28 mouse cellular contexts compared by ENCODE assay signal in the genomic region with DNA sequence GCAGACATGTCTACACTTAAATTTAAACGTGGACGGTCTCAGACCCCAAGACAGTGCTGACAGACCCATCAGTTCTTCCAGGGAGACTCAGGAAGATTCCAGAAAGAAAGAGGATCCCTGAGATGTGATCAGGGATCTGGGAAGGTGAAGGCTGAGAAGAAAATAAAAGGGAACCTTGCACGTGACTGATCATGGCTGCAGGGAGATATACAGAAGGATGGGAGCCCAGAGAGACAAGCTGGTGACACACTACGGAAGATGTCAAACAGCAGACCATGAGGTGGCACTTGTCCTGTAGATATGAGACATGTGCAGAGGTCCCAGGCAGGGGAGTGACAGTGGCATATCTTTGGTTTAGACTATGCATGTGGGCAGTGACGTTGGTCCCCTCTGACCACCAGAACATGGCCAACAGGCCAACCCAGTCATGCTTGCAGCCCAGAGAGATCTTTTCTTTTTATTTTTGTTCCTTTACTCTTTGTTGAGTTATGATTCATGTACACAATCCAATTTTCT.
DNase-seq lines count a peak whose midpoint lies in the region; ATAC-seq and TF ChIP-seq lines count a peak whose summit lies in the region.
"Had no signal": no experiment of that assay in that cellular context is flagged by ENCODE, and none has a peak within 500 bp of the region (broad histone marks: within the 10 kb centered on the region; RNA-seq: fewer than 3 reads in every experiment).

No protein-coding gene starts in this region.

- H3K27ac ChIP-seq in hindbrain, embryonic 10.5 days: 0 out of 2 replicates have a peak overlapping the region, but pooled peaks have one; percentile 47
- no peak overlapping the region for H3K27ac ChIP-seq in hindbrain, embryonic 11.5 days (ENCODE audit: low read depth, low read length)
- peak overlapping the region; percentile 60 for H3K27ac ChIP-seq in spleen, adult 2 months (ENCODE audit: insufficient read depth, low read length)
- H3K27ac ChIP-seq in MEL (ENCODE audit: control insufficient read depth, low read depth, low read length): peak overlapping the region; percentile 79
- H3K27ac ChIP-seq: forebrain, embryonic 13.5 days; heart, embryonic 15.5 days; hindbrain, embryonic 13.5 days; intestine, embryonic 15.5 days had no signal

- no peak overlapping the region for H3K9ac ChIP-seq in hindbrain, embryonic 11.5 days (ENCODE audit: low read depth, low read length)
- peak overlapping the region; percentile 67 for H3K9ac ChIP-seq in MEL (ENCODE audit: control insufficient read depth, low read depth, low read length, poor library complexity, severe bottlenecking)
- H3K9ac ChIP-seq: forebrain, embryonic 13.5 days; heart, embryonic 12.5 days; heart, embryonic 15.5 days; hindbrain, embryonic 13.5 days; intestine, embryonic 15.5 days had no signal

- DNase-seq in hindbrain, embryonic 10.5 days (ENCODE audit: low spot score): no peak
- no peak for DNase-seq in hindbrain, embryonic 11.5 days (ENCODE audit: low spot score)
- DNase-seq in spleen, adult 2 months (ENCODE audit: low read depth in 1 of 2, low spot score in 2 of 2): no peak
- DNase-seq in spleen, postnatal 4 days (ENCODE audit: low spot score in 2 of 2): no peak
- peak; percentile 51 for DNase-seq in MEL (ENCODE audit: low read depth, low spot score)
- DNase-seq in right cerebral cortex, postnatal 36 days (ENCODE audit: low spot score in 2 of 2): no peak
- no peak for DNase-seq in urinary bladder, adult 18-20 months (ENCODE audit: low spot score in 2 of 2)
- DNase-seq: adrenal gland, postnatal 10 days; adrenal gland, postnatal 36 days; cerebellum, adult 11 months; cerebellum, adult 2 months; cerebellum, adult 9-11 months; cerebellum, postnatal 36 days; embryo, embryonic 11 days; gastrocnemius, postnatal 10 days; gastrocnemius, postnatal 36 days; heart, postnatal 10 days; heart, postnatal 36 days had no signal

- TF ChIP-seq CTCF in spleen, adult 2 months (IDR thresholded peaks at IDR 0.05; ENCODE audit: extremely low read depth, insufficient read depth, insufficient read length, insufficient replicate concordance): no peak
- TF ChIP-seq CTCF in MEL (IDR thresholded peaks at IDR 0.05 in 2 of 3, conservative IDR thresholded peaks at IDR 0.05 in 1 of 3; ENCODE audit: control insufficient read depth in 1 of 3, insufficient read depth in 1 of 3, low read depth in 2 of 3, low read length in 3 of 3, poor library complexity in 1 of 3, severe bottlenecking in 1 of 3): no peak

- no peaks in the 10 kb centered on the region; the same call in 1 of the 2 replicates for H3K79me2 ChIP-seq in MEL (ENCODE audit: control insufficient read depth, insufficient read depth, low read length, poor library complexity)

- WGBS in hindbrain, embryonic 10.5 days: 91% methylated on average over 5 of the region's 5 CpGs
- 87% methylated on average over 5 of the region's 5 CpGs for WGBS in hindbrain, embryonic 11.5 days
- 46% methylated on average over 5 of the region's 5 CpGs for WGBS in spleen, adult 2 months

- no peaks in the 10 kb centered on the region for H3K36me3 ChIP-seq in hindbrain, embryonic 10.5 days
- no peaks in the 10 kb centered on the region for H3K36me3 ChIP-seq in hindbrain, embryonic 11.5 days (ENCODE audit: control insufficient read depth, insufficient read depth, low read length)
- H3K36me3 ChIP-seq in spleen, adult 2 months (ENCODE audit: control insufficient read depth, insufficient read depth, low read length): no peaks in the 10 kb centered on the region
- H3K36me3 ChIP-seq in MEL (ENCODE audit: control insufficient read depth in 1 of 2, insufficient read depth in 2 of 2, low read length in 2 of 2): peaks cover 0 to 34% of the 10 kb centered on the region in 2 experiments; a peak in 2 of 4 replicates
- H3K36me3 ChIP-seq: forebrain, embryonic 10.5 days; heart, embryonic 12.5 days; heart, embryonic 15.5 days; hindbrain, embryonic 13.5 days; intestine, embryonic 15.5 days had no signal

- no peak for TF ChIP-seq POLR2A in spleen, adult 2 months (IDR thresholded peaks at IDR 0.05; ENCODE audit: low read depth, low read length)
- no peak for TF ChIP-seq POLR2A in MEL (IDR thresholded peaks at IDR 0.05; ENCODE audit: control insufficient read depth in 1 of 2, insufficient read depth in 1 of 2, low read depth in 1 of 2, low read length in 2 of 2, poor library complexity in 1 of 2)

- TF ChIP-seq EP300 in MEL (IDR thresholded peaks at IDR 0.05; ENCODE audit: low read depth in 1 of 2, low read length in 2 of 2): 0 out of 4 replicates have a peak, but pooled peaks of 1 of the 2 experiments have one; percentile 21

- 0 out of 2 replicates have a peak, but pooled peaks cover 5% of the 10 kb centered on the region for H3K27me3 ChIP-seq in hindbrain, embryonic 10.5 days (ENCODE audit: insufficient read depth, poor library complexity, severe bottlenecking)
- H3K27me3 ChIP-seq in hindbrain, embryonic 11.5 days (ENCODE audit: control insufficient read depth, insufficient read depth, low read length): no peaks in the 10 kb centered on the region
- no peaks in the 10 kb centered on the region for H3K27me3 ChIP-seq in spleen, adult 2 months (ENCODE audit: control insufficient read depth, insufficient read depth, low read length)
- H3K27me3 ChIP-seq in MEL (ENCODE audit: control insufficient read depth in 1 of 2, insufficient read depth in 2 of 2, low read length in 2 of 2): no peaks in the 10 kb centered on the region
- H3K27me3 ChIP-seq: intestine, embryonic 15.5 days; Patski had no signal

- no peak for TF ChIP-seq RAD21 in MEL (IDR thresholded peaks at IDR 0.05; ENCODE audit: low read depth, low read length)

- no peak overlapping the region for H3K4me3 ChIP-seq in hindbrain, embryonic 10.5 days
- H3K4me3 ChIP-seq in hindbrain, embryonic 11.5 days (ENCODE audit: low read depth, low read length): no peak overlapping the region
- no peak overlapping the region for H3K4me3 ChIP-seq in spleen, adult 2 months (ENCODE audit: extremely low read depth, insufficient read depth, insufficient read length)
- H3K4me3 ChIP-seq in MEL (ENCODE audit: control insufficient read depth in 1 of 2, insufficient read depth in 1 of 2, low read depth in 2 of 2, low read length in 2 of 2): peak overlapping the region; percentile 3 to 21; a peak in 2 of 4 replicates
- H3K4me3 ChIP-seq: forebrain, embryonic 10.5 days; forebrain, embryonic 13.5 days; heart, embryonic 12.5 days; heart, embryonic 15.5 days; hindbrain, embryonic 13.5 days; intestine, embryonic 15.5 days had no signal

- no peak for ATAC-seq in hindbrain, embryonic 11.5 days (ENCODE audit: low FRiP score)
- ATAC-seq in megakaryocyte progenitor cell, adult 5-6 weeks (replicated peaks; ENCODE audit: poor library complexity): 0 out of 2 replicates have a peak, but pooled peaks have one; percentile 11
- ATAC-seq: forebrain, embryonic 13.5 days; forebrain, embryonic 16.5 days; hindbrain, embryonic 16.5 days; intestine, embryonic 15.5 days; Patski had no signal

- H3K4me2 ChIP-seq in hindbrain, embryonic 11.5 days (replicated peaks; ENCODE audit: low read depth, low read length): no peak overlapping the region
- H3K4me2 ChIP-seq: forebrain, embryonic 13.5 days; heart, embryonic 12.5 days; heart, embryonic 15.5 days; hindbrain, embryonic 13.5 days; intestine, embryonic 15.5 days had no signal

- H3K9me3 ChIP-seq in hindbrain, embryonic 10.5 days: no peaks in the 10 kb centered on the region
- no peaks in the 10 kb centered on the region for H3K9me3 ChIP-seq in hindbrain, embryonic 11.5 days (ENCODE audit: control insufficient read depth, low read length)
- no peaks in the 10 kb centered on the region for H3K9me3 ChIP-seq in MEL (replicated peaks; ENCODE audit: insufficient read depth, low read length)
- H3K9me3 ChIP-seq: forebrain, embryonic 10.5 days; forebrain, embryonic 13.5 days; heart, embryonic 12.5 days; heart, embryonic 15.5 days; hindbrain, embryonic 13.5 days; intestine, embryonic 15.5 days had no signal

- peaks cover 36% of the 10 kb centered on the region for H3K4me1 ChIP-seq in hindbrain, embryonic 10.5 days (replicated peaks)
- H3K4me1 ChIP-seq in hindbrain, embryonic 11.5 days (replicated peaks; ENCODE audit: control insufficient read depth, insufficient read depth, low read length): no peaks in the 10 kb centered on the region
- H3K4me1 ChIP-seq in spleen, adult 2 months (ENCODE audit: control insufficient read depth, insufficient read depth, insufficient read length): peaks cover 46% of the 10 kb centered on the region
- H3K4me1 ChIP-seq in MEL (ENCODE audit: control insufficient read depth in 1 of 2, insufficient read depth in 2 of 2, low read length in 2 of 2): peaks cover 18 to 46% of the 10 kb centered on the region in 2 experiments

TF ChIP-seq in MEL, 35 proteins besides CTCF, POLR2A, EP300 and RAD21 (continues in another document):
- peak; percentile 32; the same call in 1 of the 2 replicates for TF ChIP-seq TAL1 (IDR thresholded peaks at IDR 0.05; ENCODE audit: low read length)
- TF ChIP-seq JUND (IDR thresholded peaks at IDR 0.05; ENCODE audit: low read depth, low read length): no peak
- 0 out of 2 replicates have a peak, but pooled peaks have one; percentile 4 for TF ChIP-seq TBP (IDR thresholded peaks at IDR 0.05; ENCODE audit: low read depth, low read length)
- TF ChIP-seq MAZ (IDR thresholded peaks at IDR 0.05; ENCODE audit: low read depth, low read length): no peak
- peak; percentile 67 for TF ChIP-seq MAX (IDR thresholded peaks at IDR 0.05; ENCODE audit: low read length)
- 0 out of 2 replicates have a peak, but pooled peaks have one; percentile 17 for TF ChIP-seq MXI1 (IDR thresholded peaks at IDR 0.05; ENCODE audit: low read depth, low read length)
- no peak for TF ChIP-seq CHD2 (IDR thresholded peaks at IDR 0.05; ENCODE audit: low read length)
- peak; percentile 84 for TF ChIP-seq BHLHE40 (IDR thresholded peaks at IDR 0.05; ENCODE audit: borderline replicate concordance, low read depth, low read length)
- TF ChIP-seq E2F4 (IDR thresholded peaks at IDR 0.05; ENCODE audit: borderline replicate concordance, low read depth, low read length): no peak
- no peak for TF ChIP-seq POLR2AphosphoS2 (IDR thresholded peaks at IDR 0.05; ENCODE audit: low read length)
- TF ChIP-seq POLR2AphosphoS5 (IDR thresholded peaks at IDR 0.05; ENCODE audit: borderline replicate concordance, low read depth, low read length): no peak
- no peak for TF ChIP-seq NELFE (IDR thresholded peaks at IDR 0.05; ENCODE audit: low read depth, low read length)
- no peak for TF ChIP-seq ZNF384 (IDR thresholded peaks at IDR 0.05; ENCODE audit: low read depth, low read length)
- no peak for TF ChIP-seq MAFK (IDR thresholded peaks at IDR 0.05; ENCODE audit: borderline replicate concordance, low read depth, low read length)
- no peak for TF ChIP-seq ZMIZ1 (IDR thresholded peaks at IDR 0.05; ENCODE audit: low read depth, low read length)
- no peak for TF ChIP-seq HCFC1 (IDR thresholded peaks at IDR 0.05; ENCODE audit: low read depth, low read length)
- TF ChIP-seq MYC (IDR thresholded peaks at IDR 0.05; ENCODE audit: low read depth, low read length): 0 out of 2 replicates have a peak, but pooled peaks have one; percentile 41
- TF ChIP-seq ETS1 (IDR thresholded peaks at IDR 0.05; ENCODE audit: low read depth, low read length): no peak

Comparison
In these comparisons a context has a peak if more than half of its experiments do, and no peak if none do; other contexts are left out.
1. H3K4me3 ChIP-seq: peak in MEL (2 of 2); none in hindbrain, embryonic 10.5 days (single experiment), hindbrain, embryonic 11.5 days (single experiment) and spleen, adult 2 months (single experiment).